Mouse (Mus musculus): ENCODE data around the gene Psmb9.

GRCm38 (mm10) chr17:34236691-34237090 is 49.1 kb upstream of the Psmb9 start:
- TF ChIP-seq POLR2A (IDR thresholded peaks at IDR 0.05; ENCODE audit: extremely low read depth, insufficient read depth, low read length) (no peak), CTCF (IDR thresholded peaks at IDR 0.05; ENCODE audit: extremely low read depth, insufficient read depth, low read length) (no peak)

Data from cortical plate, adult 2 months (tissue).